Mouse (Mus musculus) cerebellum, postnatal 4 days (tissue): Measurements from ENCODE around the gene Irs2.

Experiments used
- DNase-seq, 2 experiments: peaks; one replicate each; pipeline ENCODE4 v3.0.0; 2022; ENCODE audit warnings: low spot score in 2 of 2, mixed read lengths in 1 of 2

Irs2 gene

DNA sequence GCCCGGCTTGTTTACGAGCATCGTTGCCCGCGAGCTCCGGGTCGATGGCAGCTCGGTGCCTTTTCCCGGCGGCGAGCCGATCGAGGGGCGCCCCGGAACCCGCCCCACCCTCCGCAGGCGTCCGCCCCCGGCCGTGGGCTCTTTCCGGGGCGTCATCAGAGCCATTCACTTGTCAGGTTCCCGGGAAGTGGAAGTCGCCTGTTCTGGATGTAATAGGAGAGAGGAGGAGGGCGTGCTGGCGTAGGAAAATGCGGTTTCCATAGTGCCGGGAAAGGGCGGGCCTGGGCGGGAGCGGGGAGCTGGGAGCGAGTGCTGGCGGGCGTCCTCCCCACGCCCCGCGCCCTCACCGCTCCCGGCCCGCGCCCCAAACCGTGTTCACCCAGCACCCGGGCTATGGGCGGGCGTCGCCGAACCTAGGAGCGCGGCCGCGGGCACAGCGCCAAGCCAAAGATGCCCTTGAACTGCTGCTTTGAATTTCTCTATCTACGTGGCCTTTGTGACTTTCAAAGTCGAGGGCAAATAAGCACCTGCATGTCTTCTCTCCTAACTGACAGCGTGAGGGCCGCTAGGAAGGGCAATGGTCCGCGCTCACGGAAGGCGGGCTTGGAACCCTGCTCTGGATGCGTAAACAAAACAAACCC is 1.3 kb upstream of the Irs2 start:
- DNase-seq, result no peak

DNA sequence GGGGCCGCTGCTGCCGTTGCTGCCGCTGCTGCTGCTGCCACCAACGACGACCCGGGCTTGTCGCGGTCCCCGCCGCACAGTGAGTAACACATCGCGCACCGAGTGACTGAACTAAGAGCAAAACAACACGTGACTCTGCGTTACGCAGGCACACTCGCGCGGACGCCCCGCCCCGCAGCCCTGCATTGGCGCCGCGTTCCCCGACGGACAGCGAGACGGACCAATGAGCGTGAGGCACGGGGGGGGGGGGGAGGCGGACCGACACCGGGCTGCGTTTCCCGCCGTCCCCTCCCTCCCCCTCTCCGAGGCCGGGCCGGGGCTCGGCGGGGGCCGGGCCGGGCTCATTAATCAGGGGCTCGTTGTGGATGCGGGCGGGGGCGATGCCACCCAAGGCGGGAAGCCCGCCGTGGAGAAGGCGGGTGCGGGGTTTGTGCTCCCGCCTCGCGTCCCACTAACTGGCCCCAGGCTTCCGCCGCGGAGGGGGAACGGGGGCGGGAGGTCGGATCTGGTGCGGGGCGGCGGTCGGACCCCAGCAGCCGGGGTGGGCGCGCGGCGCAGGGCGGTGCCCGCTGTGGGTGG is 673 bp upstream of the Irs2 start:
- DNase-seq, result peak; percentile 93 to 97

DNA sequence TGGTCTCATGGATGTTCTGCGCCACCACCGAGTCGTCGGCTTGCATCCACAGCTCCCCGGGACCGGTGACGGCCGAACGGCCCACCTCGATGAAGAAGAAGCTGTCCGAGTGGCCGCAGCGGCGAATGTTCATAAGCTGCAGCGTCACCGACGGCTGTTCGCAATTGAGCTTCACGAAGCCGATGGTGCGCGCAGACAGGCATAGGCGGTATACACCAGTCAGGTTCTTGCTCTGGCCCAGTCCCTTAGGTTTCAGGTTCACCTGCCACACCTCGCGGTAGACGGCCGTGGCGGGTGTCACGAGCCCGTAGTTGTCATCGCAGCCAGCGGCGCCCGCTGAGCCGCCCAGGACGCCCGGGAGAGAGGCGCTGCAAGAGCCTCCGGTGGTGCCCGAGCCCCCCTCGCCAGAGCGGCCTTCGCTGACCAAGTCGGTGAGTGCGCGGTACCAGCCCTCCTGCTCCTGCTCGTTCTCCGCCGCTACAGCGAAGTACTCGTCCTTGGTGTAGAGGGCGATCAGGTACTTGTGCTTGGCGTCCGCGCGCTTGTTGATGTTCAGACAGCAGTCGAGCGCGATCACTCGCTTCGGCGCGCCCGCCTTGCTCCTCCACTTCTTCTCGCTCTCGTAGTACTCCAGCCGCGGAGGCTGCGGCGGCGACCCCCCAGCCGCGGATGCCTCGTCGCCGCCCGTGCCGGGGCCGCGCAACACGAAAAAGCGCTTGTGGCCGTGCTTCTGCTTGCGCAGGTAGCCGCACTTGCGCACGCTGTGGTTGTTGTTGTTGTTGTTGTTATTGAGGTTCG is 478 bp downstream of the Irs2 start:
- peak; percentile 33 to 49 for DNase-seq

DNA sequence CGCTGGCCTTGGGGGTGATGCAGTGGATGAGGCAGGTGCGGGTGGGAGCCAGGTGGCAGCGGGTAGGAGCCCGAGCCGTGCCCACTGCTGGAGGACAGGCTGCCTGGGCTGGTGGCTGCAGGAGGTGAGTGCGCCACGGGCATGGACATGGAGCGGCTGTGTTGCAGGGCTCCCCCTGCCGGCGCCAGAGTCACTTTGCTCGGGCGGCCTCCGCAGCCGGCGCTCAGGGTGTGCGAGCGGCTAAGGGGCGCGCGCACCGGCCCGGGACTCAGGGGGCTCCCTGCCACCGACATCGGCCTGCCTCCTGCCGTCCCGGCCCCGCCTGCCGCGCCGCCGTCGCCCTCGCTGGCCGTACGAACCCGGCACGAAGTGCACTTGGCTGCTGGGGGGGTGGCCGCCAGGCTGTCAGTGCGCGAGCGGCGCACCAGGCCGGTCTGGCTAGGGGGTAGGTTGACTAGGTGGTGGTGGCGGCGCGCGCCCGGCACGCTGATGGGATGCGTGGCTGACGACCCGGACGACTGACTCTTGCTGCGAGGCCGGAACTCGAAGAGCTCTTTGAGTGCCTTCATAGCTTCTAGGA is 1.2 kb downstream of the Irs2 start:
- peak; percentile 84 to 93 for DNase-seq

DNA sequence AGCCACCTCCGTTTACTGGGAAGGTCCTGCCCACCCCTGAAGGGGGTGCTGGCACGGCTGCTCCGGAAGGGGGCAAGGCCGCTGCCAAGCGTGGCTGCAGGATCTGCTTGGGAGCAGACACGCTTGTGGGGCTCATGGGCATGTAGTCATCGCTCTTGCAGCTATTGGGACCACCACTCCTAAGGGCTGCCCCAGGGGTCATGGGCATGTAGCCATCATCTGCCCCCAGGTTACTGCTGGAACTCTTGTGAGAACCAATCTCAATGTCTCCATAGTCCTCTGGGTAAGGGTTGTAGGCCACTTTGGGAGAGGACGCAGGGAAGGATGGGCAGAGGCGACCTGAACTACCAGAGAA is 2.0 kb downstream of the Irs2 start:
- no peak for DNase-seq

DNA sequence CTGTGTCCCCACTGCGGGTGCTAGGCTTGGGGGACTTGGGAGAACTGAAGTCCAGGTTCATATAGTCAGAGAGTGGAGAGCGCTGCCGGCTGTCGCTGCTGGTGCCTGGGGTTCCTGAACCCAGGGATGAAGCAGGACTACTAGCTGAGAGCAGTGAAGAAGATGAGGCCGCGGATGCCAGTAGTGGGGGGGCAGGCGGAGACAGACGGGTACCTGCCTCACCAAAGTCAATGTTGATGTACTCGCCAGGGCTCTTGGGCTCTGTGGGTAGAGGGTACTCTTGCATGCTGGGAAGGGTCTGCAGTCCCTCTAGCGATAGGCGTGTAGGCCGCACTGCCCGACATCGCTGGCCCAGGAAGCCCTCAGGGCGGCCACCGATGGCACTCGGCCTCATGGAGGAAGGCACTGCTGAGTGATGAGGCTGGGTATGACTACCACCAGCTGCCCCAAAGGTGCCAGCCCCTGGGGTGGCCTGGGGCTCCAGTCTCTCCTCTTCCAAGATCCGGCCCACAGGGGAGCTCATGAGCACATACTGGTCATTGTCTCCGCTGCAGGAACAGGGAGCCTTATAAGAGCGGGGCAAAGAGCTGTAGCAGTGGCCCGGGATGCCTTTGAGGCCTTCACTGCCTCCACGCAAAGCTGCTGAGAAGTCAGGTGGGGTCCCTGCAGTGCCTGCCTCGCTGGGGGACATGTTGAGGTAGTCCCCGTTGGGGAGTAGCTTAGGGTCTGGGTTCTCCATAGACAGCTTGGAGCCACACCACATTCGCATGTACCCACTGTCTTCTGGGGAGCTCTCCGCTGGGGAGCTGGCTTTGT is 2.6 kb downstream of the Irs2 start:
- no peak for DNase-seq

DNA sequence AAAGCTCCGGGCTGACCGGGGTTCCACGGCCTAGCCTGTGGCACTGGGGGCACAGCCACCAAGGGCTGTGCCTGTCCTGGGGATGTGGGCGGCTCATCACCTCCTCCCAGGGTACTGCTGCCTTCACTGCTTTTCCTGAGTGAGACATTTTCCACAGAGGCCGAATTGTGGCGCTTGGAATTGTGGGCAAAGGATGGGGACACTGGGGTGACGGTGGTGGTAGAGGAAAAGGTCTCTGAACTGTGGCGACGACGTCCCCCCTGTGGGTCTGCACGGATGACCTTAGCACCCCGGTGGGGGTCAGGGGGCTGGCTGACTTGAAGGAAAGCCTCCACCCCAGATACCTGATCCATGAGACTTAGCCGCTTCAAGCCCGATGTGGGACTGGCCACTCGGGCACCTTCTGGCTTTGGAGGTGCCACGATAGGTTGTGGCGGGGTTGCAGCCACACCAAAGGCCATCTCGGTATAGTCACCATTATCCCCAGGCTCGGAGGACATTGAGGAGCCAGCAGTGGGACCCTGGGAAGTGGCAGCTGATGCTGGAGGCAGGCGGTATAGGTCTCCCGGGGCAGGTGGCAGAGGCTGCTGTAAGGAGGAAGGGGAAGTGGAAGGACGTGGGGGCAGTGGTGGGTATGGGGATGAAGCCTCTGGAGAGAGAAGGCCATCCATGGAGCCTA is 3.3 kb downstream of the Irs2 start:
- DNase-seq, result no peak

DNA sequence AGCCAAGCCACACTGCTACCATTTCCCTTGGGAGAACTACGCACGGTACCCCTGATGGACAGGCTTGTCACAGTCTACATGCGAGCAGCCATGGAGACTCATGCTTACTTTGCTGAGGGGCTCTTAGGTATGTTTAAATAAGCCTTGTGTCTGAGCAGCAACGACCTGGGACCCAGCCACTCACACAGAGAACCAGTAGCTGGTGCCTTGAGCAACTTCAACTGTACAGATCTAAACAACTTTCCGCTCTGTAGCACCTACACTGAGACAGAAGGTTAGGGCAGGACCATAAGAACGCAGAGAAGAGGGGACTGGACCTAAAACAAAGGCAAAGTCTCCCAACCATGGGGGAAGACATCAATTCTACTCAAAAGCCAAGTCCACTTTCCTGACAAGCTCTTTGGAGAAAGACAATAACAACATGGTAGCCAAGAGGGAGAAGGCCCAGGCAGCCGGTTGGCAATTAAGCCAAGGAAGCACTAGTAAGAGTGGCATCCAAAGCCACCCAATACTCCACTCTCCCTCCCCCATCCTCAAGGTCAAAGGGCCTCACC is 4.3 kb downstream of the Irs2 start:
- no peak for DNase-seq

DNA sequence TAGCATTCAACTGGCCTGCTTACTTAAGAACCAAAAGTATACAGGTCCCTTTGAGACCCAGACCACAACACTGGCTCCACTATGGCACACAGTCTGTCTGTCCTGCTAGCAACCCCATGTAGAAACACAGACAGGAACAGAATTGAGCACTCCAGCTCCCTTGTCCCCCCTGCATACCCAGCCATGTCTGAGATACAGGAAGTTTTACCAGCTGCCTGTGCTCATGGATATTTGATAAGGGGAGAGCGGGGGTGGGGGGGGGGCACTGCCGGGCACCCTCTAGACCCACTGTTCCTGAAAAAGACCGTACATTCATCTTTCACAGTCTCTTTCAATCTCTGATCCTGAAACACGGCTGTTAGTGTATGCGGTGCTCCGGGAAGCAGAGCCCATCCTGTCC is 5.0 kb downstream of the Irs2 start:
- no peak for DNase-seq

DNA sequence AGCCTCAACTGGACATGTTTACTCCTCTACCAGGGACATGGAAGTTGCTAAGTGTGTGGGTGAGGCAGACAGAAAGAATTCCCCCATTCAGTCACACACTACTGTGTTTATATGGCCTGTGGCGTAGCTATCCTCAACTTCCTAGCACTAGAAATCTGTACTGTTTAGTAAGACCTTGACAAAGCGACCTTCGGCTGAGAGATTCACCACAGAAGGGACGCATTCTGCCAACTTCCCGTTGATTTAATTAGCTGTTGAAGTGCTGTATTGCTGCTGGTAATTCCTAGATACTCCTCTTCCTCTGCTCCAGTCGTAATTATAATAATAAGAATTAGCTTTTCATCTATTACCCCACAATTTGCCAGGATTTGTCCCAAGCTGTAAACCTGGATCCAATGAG is 5.4 kb downstream of the Irs2 start:
- no peak for DNase-seq

DNA sequence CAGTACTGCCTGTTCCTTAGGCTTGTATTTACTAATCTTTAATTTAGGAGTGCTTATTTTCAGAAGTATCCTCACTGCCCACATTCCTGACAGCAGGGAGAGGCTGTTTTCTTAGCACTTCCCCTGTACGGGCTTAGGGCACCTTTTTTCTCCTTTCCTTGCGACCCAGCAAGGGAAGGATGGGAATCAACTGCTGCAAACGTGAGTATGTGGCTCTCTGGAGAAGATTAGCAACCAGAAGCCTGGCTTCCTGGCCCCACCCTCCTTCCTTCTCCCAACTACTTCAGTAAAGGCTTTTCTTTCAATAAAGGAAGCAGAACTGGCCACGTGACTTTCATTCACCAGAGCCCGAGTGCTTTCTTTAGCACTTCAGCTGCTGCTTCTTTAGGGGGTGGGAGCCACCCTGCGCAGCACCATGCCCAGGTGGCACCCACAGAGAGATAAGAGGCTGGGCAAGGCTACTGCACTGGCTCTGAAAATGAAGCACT is 7.2 kb downstream of the Irs2 start:
- no peak for DNase-seq

DNA sequence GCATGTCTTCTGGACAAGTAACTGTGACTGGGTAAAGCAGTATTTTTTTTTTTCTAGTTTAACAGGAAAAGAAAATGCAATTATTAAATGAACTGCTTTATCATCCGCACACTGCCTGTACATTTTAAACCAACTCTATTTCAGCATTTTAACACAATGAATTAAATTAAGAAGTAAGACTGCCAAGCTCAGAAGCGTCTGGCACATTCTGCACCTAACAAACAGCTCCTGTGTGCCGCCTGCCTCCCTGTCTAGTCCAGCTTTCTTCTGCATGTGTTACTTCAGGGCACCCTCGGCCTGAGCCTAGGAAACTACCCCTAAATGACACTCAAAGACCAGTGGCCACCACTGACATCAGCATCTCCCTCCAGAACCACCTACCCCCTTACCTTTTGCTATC is 8.7 kb downstream of the Irs2 start:
- no peak for DNase-seq

DNA sequence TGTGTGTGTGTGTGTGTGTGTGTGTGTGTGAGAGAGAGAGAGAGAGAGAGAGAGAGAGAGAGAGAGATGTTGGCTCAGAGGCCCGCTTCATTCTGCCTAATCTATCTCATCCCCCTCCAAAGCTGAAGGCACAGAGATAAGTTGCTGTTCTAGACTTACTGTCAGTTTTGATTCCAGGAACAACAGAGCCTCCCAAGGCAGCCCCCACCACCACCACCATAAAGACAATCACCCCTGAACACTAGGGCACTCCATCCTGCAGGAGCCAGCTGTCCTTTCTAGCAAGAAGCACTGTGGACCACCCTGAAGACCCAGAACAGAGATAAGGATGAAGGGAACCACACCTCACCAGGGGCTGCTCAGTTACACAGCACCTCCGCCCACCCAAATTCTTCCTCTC is 12.0 kb downstream of the Irs2 start:
- DNase-seq, result no peak

DNA sequence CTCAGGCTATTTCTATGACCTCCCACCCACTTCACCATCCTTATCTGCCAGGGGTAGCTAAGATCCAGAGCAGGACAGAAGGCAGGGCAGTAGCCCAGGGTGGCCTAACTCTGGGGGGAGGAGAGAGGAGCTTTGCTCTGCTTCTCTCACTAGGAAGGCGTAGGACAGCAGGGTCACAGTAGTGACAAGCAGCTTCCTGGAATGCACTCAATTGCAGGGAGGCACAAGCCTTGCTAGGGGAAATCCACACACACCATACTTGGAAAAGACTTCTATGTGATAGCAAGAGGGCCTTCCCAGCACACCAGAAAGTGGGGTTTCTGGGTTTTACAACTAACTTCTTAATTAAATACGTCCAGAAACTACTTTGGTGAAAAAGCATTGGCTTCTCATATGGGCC is 12.5 kb downstream of the Irs2 start:
- no peak for DNase-seq

DNA sequence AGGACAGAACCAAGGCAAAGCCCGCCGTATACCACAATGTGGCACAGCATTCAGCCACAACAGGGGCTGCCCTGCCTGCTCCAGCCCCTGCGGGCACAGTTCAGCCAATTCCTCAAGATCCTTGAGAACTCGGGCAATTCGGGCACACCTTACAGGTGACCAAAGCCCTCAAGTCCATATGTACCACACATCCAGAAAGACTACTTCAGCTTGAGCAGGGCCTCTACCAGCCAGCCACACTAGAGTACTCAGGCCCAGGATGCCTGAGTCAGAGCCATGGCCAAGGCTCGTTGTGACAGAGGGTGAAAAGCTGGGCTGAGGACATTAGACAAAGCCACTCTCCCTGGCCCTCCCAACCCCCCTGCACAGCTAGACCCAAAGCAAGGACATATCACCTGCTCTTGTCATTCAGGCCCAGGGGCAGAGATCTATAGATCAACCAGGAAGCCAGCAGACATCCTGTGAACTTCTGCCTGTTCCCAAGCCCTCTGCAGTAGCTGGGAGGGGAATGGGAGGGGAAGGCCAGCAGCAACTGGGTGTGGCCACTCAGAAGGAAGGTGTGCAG is 13.8 kb downstream of the Irs2 start:
- DNase-seq, result no peak

DNA sequence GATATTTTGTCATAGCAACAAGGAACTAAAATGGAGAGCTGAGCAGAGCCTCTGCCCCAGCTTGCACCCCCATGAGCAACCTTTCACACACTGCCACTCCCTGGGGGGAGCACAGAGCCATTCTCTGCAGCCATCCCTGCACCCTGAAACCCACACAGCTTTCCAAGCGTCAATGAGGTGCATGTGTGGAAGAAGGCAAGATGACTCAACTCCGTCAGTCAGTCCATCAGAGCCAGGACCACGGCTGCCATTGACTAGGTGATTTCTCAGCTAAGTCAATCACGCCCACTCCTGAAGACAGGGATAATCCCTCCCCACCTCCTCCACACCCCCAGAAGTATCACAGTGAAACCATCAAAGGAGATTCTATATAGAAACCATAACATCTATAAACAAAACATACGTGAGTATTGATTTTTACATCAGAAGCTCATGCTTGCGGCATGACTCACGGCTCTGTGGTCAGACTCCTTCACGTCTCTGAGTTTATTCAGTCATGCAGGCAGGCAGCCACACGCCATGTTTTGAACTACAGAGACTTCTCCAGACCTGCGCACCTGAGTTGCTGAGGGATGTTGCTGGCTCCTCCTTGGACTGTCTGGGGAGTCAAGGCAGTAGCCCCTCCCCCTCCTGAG is 14.6 kb downstream of the Irs2 start:
- DNase-seq, result no peak

DNA sequence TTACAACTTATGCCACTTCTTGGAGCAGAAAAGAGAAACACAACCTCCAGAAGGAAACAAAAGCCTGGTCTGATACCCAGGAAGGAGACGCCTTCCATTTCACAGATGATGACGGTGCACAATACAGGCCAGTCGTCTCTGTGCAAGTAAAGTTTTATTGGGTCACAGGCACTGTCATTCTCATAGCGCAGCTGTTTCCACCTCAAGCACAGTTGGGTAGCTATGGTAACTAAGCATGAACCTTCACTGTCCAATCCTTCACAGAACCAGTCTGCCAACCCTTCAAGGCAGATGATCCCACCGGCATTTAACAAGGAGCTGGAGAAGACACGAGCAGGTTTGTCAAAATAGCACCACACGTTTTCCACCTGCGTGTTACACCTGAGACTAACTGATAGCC is 16.2 kb downstream of the Irs2 start:
- no peak for DNase-seq

DNA sequence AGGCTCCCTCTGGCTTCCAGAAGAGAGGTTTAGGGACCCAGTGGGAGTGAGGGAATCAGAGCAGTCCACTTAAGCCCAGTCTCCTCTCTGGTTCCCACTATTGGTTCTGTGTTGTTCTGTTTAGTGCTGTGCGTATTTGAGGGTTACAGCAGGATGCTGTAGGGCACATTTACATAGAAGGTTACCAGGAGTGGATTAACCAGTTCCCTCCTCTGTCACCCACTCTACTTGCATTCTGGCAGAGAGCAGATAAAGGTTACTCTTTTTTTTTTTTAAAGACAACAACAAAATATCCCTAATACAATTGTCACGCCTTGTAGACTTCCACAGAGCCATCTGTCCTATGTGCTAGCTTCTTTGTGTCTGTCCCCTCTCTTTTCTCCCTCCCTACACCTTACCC is 16.9 kb downstream of the Irs2 start:
- no peak for DNase-seq

DNA sequence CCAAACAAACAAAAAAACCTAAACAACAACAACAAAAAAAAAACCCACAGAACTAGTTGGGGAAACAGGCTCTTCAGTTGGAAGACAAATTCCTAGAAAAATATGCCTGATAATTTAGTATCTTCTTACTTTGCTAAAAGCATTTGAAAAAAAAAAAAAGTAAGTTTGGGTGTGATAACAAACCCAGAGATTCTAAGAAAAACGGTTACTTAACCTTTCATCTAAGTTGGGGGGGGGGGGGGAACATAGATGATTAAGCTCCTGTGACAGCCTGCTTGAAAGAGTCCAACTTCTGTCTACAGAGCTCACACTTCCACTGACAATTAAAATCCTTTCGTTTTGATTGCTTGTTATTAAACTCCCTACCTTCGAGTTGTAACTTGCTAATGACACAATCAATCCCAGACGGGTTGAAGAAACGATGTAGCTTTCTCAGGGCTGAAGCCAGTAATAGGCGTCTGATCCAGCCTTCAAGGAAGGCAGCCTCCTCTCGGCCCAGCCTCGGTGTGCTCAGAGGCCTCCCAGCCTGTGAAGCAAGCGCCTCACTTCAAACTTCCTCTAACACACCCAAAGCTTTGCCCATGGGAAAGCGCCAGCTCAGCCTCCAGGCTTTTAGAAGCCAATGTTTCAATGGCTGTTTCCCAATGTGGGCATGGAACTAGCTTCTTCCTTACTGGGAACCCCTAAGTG is 17.7 kb downstream of the Irs2 start:
- no peak for DNase-seq

DNA sequence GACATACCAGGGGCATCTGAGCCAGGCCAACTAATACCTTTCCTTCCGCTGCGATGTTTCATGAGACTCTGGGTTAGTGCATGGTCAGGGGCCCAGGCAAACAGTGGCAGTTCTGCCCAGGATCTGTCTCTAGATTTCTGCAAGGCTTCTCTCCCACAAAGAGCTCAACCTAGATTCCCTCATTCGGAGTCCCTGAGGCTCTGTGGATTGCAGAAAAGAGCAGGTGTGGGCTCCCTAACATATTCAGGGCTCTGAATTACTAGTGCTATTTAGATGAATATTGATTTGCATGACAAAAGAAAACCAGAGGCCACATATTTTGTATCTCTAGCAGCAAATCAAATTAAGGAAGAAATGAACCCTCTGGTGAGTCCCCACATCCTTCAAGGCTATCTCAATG is 18.3 kb downstream of the Irs2 start:
- DNase-seq, result no peak
